Mouse (Mus musculus): Measurements from ENCODE around the gene Fgd2.

DNA sequence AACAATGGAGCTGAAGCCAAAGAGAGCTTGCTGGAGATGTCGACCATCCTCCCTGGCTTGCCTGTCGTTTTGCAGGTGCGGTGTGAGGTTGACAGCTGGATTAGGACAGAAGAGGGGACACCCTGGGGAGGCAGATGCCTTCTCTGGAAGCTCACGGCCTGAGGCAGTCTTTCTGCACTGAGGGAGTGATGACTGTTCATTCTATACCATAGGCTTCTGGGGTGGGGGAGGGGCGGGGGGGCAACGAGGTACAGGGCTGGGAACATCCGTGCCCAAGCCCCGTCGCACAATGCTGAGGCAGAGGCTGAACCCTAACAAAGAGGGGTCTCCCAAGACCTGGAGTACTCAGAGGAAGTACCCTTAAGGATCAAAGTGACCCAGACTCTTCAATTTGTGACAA is 3.8 kb upstream of the Fgd2 start:
- no peak for TF ChIP-seq CTCF (IDR thresholded peaks at IDR 0.05; ENCODE audit: borderline replicate concordance, insufficient read depth, low read length)
- no peak for TF ChIP-seq POLR2A (IDR thresholded peaks at IDR 0.05; ENCODE audit: low read depth, low read length)

Measured in embryonic fibroblast, embryonic 13.5 days (primary cell).